Mouse (Mus musculus) heart, postnatal 4 days (tissue): Measurements from ENCODE around the gene Olfr960. TPM values are rescaled to one million over a fixed set of nuclear protein-coding genes. Genes with fewer than 3 reads are reported as not detected.

Experiments used
- DNase-seq: peaks from one replicate; pipeline ENCODE4 v3.0.0; 2021
- total RNA-seq, 2 experiments: library from RNA; stranded (reverse); gene quantifications; 2 replicates each; pipeline ENCODE4 v1.2.3; 2021

The Olfr960 gene
- not detected for total RNA-seq

DNA sequence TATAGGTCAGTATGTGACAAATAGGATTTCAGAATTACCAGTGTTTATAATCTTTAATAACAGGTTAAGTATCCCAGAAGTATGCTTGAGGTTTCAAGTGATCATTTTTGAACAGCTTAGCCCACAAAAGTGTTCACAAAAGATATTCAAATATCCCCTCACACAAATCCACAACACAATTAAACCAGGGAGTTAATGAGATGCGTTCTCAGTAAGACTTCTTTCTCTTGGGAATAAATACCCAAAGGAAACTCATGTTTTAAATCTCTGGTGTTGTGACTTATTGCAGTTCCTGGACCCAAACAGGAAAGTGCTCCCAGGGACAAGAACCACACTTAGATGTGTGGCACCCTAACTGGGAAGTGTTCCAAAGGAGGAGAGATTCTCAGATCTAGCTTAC lies at the start of gene Olfr960:
Gene Olfr960, plus strand, starts transcription at position 301 of the 400 bp plus-strand sequence.
- no peak for DNase-seq

DNA sequence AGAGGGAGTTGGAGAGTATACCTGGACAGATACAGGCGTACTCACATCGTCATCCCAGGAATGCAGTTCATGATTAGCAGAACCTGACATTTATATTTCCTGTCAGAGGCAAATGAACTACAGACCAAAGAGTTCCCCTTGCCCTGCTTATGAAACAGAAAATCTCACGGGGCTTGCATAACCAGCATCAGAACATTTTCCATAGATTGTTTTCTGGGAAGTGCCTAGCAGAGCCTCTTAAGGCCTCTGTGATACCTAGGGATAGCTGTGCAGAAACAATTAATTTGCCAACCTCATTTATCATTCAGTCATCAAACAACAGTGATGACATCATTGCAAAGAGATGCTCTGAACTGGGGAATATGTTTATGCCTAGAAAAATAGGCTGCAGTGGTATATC lies 45.7 kb upstream of the Olfr960 start, which contains the start of gene Olfr959:
Gene Olfr959, minus strand, starts transcription at position 101 of the 400 bp plus-strand sequence.
- no peak for DNase-seq

DNA sequence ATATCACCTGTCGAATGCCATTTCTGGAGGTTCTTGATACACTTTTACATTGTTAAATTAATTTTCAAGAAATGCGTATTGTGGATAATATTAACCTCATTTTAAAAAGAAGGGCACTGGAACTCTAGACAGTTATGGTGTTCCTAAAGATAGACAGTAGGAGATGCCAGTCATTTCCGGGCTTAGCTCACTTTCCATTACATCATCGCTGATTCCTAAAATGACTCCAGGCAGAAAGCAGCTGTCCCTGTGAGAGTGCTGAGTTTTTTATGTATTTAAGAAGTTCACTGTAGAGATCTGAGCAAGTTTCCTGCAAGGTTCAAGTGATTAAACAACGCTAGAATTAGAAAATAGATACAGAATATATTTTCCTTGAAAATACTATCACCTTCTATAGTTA lies 44.1 kb upstream of the Olfr960 start:
- peak; percentile 16 for DNase-seq

DNA sequence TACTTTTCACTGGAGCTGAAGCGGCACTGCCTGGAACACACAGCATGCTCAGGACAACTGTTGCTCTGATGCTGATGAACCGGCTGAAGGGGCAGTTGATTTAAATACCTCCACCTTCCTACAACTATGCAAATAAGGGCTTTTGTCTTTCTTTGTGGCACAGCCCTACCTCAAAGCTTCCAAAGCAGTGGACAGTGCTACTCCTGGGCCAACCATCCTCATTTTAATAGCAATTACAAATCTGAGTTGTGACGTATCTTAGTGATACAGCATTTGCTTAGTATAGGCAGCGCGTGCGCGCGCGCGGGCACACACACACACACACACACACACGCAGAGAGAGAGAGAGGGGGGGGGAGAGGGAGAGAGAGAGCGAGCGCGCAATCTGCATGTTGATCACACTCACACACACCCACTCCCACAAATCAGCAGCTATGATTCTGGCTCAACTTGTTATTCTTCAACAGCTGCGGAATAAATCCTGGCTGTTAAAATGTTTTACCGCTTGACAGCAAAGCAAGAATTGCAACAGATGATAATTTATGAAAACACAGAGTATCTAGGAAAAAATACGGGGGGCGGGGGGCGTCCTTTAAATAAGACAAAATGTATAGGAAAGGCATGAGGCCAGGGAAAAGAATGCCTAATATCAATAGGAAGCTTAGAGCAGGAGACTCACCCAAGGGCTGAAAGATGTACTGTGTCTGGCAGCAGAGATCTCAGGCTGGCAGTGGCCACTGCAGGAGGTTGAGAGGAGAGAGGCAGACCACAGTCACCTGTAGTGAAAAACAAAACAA lies 18.4 kb upstream of the Olfr960 start:
- no peak for DNase-seq

DNA sequence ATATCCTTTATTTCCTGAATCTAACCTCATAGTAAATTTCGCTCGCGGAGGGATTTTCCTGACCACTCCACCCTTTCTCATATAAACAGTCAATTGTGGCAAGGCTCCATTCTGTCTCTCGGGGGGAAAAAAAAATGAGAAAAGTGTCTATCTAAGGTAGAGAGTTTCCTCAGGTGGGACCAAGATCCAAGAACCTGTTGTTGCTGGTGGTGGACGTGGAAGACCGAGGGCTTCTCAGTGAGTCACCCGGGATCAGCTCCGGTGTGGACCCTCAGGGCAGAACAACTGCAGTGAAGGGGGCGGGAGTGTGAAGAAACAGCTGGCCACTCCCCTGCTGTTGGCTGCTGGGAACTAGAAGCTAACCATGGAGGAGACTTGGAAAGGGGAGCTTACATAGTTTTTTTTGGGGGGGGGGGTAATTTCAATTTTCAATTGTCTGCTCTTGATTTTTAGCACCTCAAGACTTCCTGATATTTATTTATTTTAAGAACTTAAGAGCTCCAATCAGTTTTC lies 17.8 kb upstream of the Olfr960 start:
- peak; percentile 29 for DNase-seq

DNA sequence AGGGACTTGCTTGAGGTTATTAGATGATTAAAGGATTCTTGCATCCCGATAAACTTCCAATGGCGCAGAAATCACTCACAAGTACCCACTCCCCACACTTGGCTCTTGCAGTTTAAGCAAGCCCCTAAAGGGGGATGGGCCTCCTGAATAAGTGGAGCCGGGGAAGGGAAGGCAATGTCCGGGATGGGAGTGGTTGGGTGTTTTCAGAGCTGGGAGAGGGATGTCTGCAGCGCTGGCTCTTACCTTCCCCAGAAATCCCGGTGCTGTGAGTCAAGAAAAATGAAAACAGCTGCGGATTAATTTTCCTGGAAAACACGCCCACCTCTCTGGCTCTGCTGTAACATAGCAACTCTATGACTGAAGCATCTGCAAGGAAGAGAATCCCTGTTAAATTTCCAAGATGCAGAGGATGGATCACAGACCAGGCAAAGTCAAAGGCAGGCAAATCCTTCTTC lies 17.1 kb upstream of the Olfr960 start, which contains the start of gene AW551984:
Gene AW551984, minus strand, starts transcription at position 405 of the 455 bp plus-strand sequence.
- peak; percentile 9 for DNase-seq

DNA sequence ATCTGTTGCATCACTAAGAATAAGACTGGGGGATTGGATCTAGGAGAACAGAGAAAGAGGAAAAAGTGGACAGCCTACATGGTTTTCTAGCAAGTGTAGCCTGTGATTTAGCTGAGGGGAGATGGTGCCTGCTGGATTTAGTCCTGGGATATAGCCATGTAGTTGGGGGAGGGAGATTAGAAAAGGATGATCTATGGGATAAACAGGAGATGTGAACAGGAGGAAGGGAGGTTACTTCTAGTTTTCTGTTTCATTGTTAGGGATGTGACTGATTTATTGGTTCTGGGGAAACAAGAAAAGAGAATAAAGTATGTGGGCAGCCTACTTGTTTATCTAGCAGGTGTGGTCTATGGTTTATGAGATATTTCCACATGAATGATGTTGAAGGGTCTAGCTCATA lies 12.7 kb upstream of the Olfr960 start:
- DNase-seq = no peak

DNA sequence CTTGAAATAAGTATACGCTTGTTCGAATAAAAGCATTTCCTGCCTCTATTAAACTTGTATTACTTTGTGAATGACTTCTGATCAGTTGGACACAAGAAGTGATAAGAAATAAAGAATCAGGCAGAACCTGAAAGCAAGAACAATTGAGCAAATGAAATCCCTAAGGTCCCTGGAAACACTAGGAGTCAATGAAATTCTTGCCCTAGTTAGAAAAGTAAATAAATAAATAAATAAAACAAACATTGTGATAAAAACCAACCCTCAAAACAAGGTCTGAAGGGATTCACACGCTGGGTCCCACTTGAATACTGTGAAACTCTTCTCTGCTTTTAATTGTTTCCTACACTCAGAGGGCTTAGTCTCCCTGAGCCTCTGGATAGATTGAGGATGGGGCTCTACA lies 10.8 kb upstream of the Olfr960 start, which contains the start of gene Olfr148:
Gene Olfr148, plus strand, starts transcription at position 301 of the 400 bp plus-strand sequence.
- DNase-seq = no peak

DNA sequence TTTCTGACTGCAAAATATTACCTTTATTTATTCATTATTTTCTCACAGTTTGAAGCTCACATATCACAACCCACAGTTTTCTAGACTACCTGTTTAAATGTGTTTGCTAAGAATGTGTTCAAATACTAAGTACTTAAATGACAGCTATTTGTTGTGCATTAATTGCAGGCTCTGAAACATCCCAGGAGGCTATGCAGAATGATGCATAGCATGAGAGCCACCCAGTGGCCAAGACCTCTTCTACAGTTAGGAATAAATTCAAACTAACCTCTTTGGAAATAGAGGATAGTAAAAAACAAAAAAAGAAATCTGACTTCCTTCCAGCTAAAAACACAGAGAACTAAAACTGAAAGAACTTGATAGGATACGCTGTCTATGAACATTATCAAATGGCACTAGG lies 9.2 kb upstream of the Olfr960 start:
- peak; percentile 22 for DNase-seq

DNA sequence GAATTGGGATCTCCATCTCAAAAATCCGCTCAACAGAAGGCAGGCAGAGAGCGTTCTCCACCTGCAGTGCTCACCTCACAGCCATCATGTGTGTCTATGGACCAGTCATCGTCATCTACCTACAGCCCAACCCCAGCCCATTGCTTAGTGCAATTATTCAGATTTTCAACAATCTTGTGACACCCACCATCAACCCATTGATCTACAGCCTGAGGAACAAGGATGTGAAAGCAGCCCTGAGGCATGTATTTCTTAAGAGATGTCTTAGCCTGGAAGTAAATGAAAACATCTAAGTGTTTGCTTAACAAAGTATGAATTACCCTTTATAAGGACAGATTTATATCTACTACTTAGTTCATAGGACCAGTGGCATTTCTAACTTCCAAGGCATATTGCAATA lies 2.6 kb downstream of the Olfr960 start:
- DNase-seq = no peak

DNA sequence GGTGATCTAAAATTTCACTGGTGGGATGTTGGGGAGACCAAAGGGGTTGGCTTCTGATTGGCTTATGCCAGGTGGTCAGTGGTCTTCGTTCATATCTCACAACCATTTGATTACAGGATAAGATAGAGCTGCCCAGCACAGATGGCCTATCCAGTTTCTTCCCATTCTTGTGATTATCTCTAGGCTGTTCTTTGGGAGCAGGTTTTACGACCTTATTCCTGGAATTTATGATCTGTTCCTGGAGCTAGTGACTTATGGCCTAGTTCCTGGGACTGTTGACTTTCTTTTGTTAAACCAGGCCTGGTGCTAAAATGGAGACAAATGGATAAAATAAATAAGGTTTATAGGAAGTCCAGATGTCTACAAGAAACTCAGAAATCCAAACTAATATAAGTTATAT lies 3.5 kb downstream of the Olfr960 start:
- DNase-seq = no peak

DNA sequence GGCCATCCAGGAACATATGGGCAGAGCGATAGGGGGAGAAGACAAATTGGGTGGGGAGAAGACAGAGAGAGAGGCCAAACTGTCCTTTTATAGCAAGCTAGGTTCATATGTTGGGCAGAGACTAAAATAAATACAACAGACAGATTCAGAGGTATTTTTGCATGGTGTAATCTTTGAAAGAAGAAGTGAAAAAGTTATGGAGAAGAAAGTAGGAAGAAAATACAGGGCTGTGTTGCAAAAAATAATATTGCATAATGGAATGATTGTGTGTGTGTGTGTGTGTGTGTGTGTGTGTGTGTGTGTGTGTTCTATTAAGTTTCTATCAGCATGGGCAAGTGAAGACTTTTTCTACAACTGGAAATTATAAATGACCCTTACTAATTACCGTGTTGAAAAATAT lies 7.9 kb downstream of the Olfr960 start:
- DNase-seq = no peak

DNA sequence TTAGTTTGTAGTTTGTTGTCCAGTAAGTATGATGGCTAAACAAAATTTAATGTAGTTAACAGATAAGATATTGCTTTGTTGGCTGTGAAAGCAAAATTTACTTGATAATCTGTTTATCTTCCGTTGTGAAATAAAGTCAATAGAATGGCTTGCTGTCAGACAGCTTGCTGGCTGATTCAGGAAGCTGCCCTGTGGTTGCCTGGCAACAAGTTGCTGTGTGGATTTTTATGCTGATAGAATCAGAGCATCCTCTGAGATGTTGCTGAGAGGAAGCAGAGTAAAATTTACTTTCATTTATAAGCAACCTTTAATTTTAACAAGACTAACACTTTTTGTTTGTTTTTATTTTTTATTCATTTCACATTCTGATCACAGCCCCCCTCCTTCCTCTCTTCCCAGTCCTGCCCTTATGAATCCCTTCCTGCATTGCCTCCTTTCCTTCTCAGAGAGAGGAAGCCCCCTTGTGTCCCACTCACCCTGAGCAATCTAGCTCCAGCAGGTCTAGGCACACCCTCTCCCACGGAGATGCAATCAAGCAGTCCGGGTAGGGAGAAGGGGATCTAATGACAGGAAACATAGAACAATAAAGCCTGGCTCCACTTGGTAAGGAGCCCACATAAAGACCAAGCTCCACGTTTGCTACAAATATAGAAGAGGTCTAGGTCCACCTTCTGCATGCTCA lies 12.9 kb downstream of the Olfr960 start:
- no peak for DNase-seq

DNA sequence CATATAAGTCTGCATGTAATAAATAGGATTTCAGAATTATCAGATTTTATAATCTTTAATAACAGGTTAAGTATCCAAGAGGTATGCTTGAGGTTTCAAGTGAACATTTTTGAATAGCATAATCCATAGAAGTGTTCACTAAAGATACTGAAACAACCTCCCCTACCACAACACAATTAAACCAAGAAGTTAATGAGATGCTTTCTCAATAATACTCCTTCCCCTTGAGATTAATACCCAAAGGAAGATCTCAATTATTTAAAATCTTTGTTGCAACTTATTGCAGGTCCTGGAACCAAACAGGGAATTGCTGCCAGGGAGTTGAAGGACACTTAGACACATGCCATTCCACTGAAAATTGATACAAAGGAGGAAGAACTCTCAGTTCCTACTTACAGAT lies 23.6 kb downstream of the Olfr960 start, which contains the start of gene Olfr961:
Gene Olfr961, plus strand, starts transcription at position 301 of the 400 bp plus-strand sequence.
- no peak for DNase-seq

DNA sequence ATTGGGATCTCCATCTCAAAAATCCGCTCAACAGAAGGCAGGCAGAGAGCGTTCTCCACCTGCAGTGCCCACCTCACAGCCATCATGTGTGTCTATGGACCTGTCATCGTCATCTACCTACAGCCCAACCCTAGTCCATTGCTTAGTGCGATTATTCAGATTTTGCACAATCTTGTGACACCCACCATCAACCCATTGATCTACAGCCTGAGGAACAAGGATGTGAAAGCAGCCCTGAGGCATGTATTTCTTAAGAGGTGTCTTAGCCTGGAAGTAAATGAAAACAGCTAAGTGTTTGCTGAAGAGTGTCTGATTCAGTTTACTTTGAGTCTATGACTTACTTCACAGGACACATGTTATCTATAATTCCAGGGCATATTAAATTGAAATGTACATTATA lies 26.2 kb downstream of the Olfr960 start:
- DNase-seq = no peak

DNA sequence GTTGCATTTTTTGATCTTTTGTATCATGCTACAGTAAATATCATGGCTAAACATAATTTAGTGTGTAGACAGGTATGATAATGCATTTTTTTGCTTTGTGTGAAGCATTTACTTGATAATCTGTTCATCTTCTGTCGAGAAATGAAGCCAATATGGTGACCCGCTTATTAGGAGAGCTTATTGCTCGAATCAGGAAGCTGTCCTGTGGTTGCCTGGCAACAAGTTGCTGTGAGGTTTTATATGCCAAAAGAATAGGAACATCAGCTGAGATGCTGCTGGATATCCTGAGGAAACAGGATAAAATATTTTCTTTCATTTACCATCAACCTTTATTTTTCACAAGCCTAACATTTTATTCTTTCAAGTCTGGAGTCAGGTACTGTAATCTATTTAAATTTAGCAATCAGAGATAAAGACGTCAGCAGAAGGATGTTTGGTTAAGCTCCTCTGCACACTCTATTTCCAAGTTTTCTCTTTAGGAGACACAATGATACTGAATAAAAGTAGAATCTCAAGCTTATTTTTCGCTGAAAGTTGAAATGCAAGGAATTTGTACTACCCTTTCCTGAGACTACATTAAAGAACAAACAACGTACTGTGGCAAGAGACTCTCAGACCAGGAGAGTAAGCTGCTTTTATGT lies 33.7 kb downstream of the Olfr960 start:
- DNase-seq = no peak

DNA sequence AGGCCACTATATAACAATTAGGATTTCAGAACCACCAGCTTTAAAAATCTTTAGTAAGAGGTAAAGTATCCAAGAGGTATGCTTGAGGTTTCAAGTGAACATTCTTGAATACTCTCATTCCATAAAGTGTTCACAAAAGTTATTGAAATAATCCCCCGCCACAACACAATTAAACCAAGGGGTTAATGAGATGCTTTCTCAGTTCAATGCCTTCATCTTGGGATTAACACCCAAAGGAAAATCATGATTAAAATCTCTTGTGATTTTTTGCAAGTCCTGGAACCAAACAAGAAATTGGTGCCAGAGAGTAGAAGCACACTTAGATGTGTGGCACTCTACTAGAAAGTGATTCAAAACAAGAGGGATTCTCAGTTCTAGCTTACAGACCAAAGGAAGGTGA lies 45.7 kb downstream of the Olfr960 start, which contains the start of gene Olfr963:
Gene Olfr963, plus strand, starts transcription at position 301 of the 400 bp plus-strand sequence.
- DNase-seq = no peak

DNA sequence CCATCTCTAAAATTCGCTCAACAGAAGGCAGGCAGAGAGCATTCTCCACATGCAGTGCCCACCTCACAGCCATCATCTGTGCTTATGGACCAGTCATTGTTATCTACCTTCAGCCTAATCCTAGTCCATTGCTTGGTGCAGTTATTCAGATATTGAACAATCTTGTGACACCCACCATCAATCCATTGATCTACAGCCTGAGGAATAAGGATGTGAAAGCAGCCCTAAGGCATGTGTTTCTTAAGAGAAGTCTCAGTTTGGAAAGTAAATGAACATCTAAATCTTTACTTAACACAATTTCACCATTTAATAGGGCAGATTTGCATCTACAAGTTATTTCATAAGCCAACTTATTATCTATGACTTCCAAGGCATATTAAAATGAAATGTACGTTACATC lies 48.5 kb downstream of the Olfr960 start:
- DNase-seq = no peak
